Mouse (Mus musculus) erythroblast, embryonic 14.5 days (primary cell): ENCODE measurements around the gene Cldn15.

Experiments
- GATA1 ChIP-seq: IDR thresholded peaks from 2 replicates; pipeline ENCODE4 v1.6.1; 2012; ENCODE audit warnings: low read length, inconsistent platforms, mixed read lengths
- TAL1 ChIP-seq: IDR thresholded peaks from 3 replicates; pipeline ENCODE4 v1.6.1; 2012; ENCODE audit warnings: low read length, inconsistent platforms, mixed read lengths

- TF ChIP-seq TAL1 = no peak
- TF ChIP-seq GATA1 = no peak
These were observed 12.9 kb upstream of the Cldn15 start for GRCm38 (mm10) chr5:136953440-136953951.
